Mouse (Mus musculus): ENCODE results near the gene Hexa.

GRCm38 (mm10) chr9:59605967-59606366 lies 66.6 kb downstream of the Hexa start:
- TF ChIP-seq CTCF (IDR thresholded peaks at IDR 0.05; ENCODE audit: low read depth, low read length) (no peak), POLR2A (IDR thresholded peaks at IDR 0.05; ENCODE audit: borderline replicate concordance, low read depth, low read length) (no peak)

All from bone marrow macrophage, adult 2 months (primary cell).